Mouse (Mus musculus): ENCODE measurements around the gene Polr1e. TPM values are rescaled to one million over a fixed set of nuclear protein-coding genes. Genes with fewer than 3 reads are reported as not detected.
A peak's percentile ranks its signal among the peaks of the same experiment; 100 is the strongest.

Polr1e gene
- 47.8 and 50.7 TPM in 2 replicates for polyA plus RNA-seq (2016; fragmentation: Nextera tagmentation; extraction: Ambion mirVana)

- Histone ChIP-seq H3K27me3 (ENCODE audit: insufficient read depth, poor library complexity, severe bottlenecking) (no peaks in the 10 kb centered on the region), H3K4me1 (peaks cover 26% of the 10 kb centered on the region), H3K36me3 (peaks cover 8% of the 10 kb centered on the region), H3K4me3 (peak within 1 kb of the TSS; percentile 82), H3K27ac (peak within 1 kb of the TSS; percentile 81), H3K9me3 (no peaks in the 10 kb centered on the region)
- WGBS = under 1% methylated on average over 29 of the region's 29 CpGs
- DNase-seq (ENCODE audit: low spot score) = peak; percentile 97
Measured at GRCm38 (mm10) chr4:45018452-45018980, at the start of gene Polr1e. Polr1e (plus strand) TSS chr4:45018583.

DNA sequence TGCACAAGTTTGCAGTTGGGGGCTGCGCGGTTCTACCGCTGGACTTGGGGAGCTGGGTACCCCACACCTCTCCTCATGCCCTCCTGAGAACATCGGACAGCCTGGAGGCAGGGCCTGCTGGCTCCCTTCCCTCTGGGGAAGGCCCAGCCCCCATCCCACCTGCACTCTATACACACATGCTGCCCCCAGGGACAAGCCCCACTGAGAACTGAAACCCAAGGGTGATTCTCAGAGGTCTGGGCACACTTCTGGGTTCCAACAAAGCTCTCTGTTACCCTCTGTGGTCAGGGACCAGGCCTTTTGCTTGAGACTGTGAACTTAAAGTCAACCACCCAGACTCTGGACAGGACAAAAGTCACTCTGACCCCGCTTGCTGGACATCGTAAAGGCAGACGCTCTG lies 48.3 kb upstream of the Polr1e start:
- WGBS = 92% methylated on average over 7 of the region's 7 CpGs
- Histone ChIP-seq H3K4me3 (no peak overlapping the region), H3K4me1 (peaks cover 18% of the 10 kb centered on the region), H3K27ac (no peak overlapping the region), H3K36me3 (no peaks in the 10 kb centered on the region), H3K9me3 (no peaks in the 10 kb centered on the region), H3K27me3 (ENCODE audit: insufficient read depth, poor library complexity, severe bottlenecking) (0 out of 2 replicates have a peak, but pooled peaks cover 5% of the 10 kb centered on the region)
- DNase-seq (ENCODE audit: low spot score) = no peak

GRCm38 (mm10) chr4:44970612-44971110 lies 47.7 kb upstream of the Polr1e start:
- WGBS = 20% methylated on average over 10 of the region's 10 CpGs
- Histone ChIP-seq H3K4me3 (no peak overlapping the region), H3K9me3 (no peaks in the 10 kb centered on the region), H3K4me1 (peaks cover 18% of the 10 kb centered on the region), H3K27me3 (ENCODE audit: insufficient read depth, poor library complexity, severe bottlenecking) (0 out of 2 replicates have a peak, but pooled peaks cover 5% of the 10 kb centered on the region), H3K36me3 (no peaks in the 10 kb centered on the region), H3K27ac (no peak overlapping the region)
- DNase-seq (ENCODE audit: low spot score) = no peak

GRCm38 (mm10) chr4:44973450-44973849 lies 44.9 kb upstream of the Polr1e start:
- Histone ChIP-seq H3K4me3 (peak overlapping the region; percentile 45), H3K27ac (0 out of 2 replicates have a peak overlapping the region, but pooled peaks have one; percentile 16), H3K4me1 (peaks cover 17% of the 10 kb centered on the region), H3K9me3 (no peaks in the 10 kb centered on the region), H3K36me3 (no peaks in the 10 kb centered on the region), H3K27me3 (ENCODE audit: insufficient read depth, poor library complexity, severe bottlenecking) (no peaks in the 10 kb centered on the region)
- DNase-seq (ENCODE audit: low spot score) = peak; percentile 94
- 13% methylated on average over 9 of the region's 9 CpGs for WGBS

GRCm38 (mm10) chr4:44973871-44974270 lies 44.5 kb upstream of the Polr1e start:
- no peaks in the 10 kb centered on the region for H3K9me3 ChIP-seq
- 42% methylated on average over 14 of the region's 14 CpGs for WGBS
- H3K36me3 ChIP-seq = no peaks in the 10 kb centered on the region
- no peak for DNase-seq (ENCODE audit: low spot score)
- 0 out of 2 replicates have a peak overlapping the region, but pooled peaks have one; percentile 16 for H3K27ac ChIP-seq
- H3K4me3 ChIP-seq = peak overlapping the region; percentile 45
- H3K27me3 ChIP-seq (ENCODE audit: insufficient read depth, poor library complexity, severe bottlenecking) = no peaks in the 10 kb centered on the region
- peaks cover 13% of the 10 kb centered on the region for H3K4me1 ChIP-seq

- H3K4me1 ChIP-seq = peaks cover 13% of the 10 kb centered on the region
- no peak for DNase-seq (ENCODE audit: low spot score)
- 73% methylated on average over 8 of the region's 8 CpGs for WGBS
Measured at GRCm38 (mm10) chr4:44974331-44974730, 44.1 kb upstream of the Polr1e start.

GRCm38 (mm10) chr4:44976026-44976615 lies 42.3 kb upstream of the Polr1e start:
- Histone ChIP-seq H3K27ac (no peak overlapping the region), H3K4me1 (peaks cover 13% of the 10 kb centered on the region), H3K27me3 (ENCODE audit: insufficient read depth, poor library complexity, severe bottlenecking) (no peaks in the 10 kb centered on the region), H3K9me3 (no peaks in the 10 kb centered on the region), H3K4me3 (no peak overlapping the region), H3K36me3 (no peaks in the 10 kb centered on the region)
- no peak for DNase-seq (ENCODE audit: low spot score)
- 72% methylated on average over 6 of the region's 6 CpGs for WGBS

More at GRCm38 (mm10) chr4:44974331-44974730, 44.1 kb upstream of the Polr1e start:
- H3K27ac ChIP-seq = no peak overlapping the region
- H3K36me3 ChIP-seq = no peaks in the 10 kb centered on the region
- no peak overlapping the region for H3K4me3 ChIP-seq
- no peaks in the 10 kb centered on the region for H3K27me3 ChIP-seq (ENCODE audit: insufficient read depth, poor library complexity, severe bottlenecking)
- H3K9me3 ChIP-seq = no peaks in the 10 kb centered on the region

DNA sequence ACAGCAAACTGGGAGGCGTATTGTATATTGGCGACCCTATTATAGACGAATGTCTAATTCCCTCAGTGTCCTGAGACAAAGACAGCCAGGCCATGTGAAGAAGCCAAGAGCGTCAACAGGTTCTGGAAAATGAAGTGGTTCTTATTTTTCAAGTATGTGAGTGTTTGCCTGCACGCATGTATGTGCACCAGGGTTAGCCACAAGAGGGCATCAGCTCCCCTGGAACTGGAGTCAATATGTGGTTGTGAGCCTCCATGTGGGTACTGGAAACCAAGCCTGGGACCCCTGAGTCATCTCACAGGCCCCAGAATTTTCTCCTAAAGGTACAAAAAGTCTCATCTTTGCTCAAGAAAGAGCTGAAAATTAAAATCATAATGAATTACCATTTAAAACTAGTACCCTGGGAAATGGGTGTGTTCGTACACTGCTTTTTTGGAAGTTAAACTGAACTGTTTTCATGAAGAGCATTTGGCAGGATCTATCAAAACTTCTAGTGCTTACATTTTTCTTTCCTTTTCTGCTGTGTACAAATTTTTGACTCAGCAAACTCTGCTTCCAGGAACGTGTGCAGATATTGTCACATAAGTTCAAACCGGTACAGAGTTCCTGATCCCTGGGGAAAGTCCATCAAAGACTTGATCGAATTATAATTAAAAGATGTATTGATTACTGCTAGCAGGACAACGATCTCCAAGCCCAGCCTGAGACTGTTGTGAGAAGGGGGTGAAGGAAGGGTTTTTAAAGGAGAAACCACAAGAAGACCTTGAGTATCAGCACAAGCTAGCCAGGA lies 41.3 kb upstream of the Polr1e start:
- peaks cover 20% of the 10 kb centered on the region for H3K4me1 ChIP-seq
- H3K27ac ChIP-seq = no peak overlapping the region
- H3K4me3 ChIP-seq = no peak overlapping the region
- WGBS = 85% methylated on average over 10 of the region's 10 CpGs
- no peaks in the 10 kb centered on the region for H3K27me3 ChIP-seq (ENCODE audit: insufficient read depth, poor library complexity, severe bottlenecking)
- no peaks in the 10 kb centered on the region for H3K9me3 ChIP-seq
- no peaks in the 10 kb centered on the region for H3K36me3 ChIP-seq
- no peak for DNase-seq (ENCODE audit: low spot score)

GRCm38 (mm10) chr4:44978175-44978574 lies 40.2 kb upstream of the Polr1e start:
- Histone ChIP-seq H3K4me3 (no peak overlapping the region), H3K36me3 (no peaks in the 10 kb centered on the region), H3K4me1 (peaks cover 31% of the 10 kb centered on the region), H3K27me3 (ENCODE audit: insufficient read depth, poor library complexity, severe bottlenecking) (no peaks in the 10 kb centered on the region), H3K27ac (no peak overlapping the region), H3K9me3 (no peaks in the 10 kb centered on the region)
- WGBS = 78% methylated on average over 5 of the region's 5 CpGs
- DNase-seq (ENCODE audit: low spot score) = no peak

- Histone ChIP-seq H3K27ac (no peak overlapping the region), H3K36me3 (peaks cover 8% of the 10 kb centered on the region), H3K4me1 (peaks cover 33% of the 10 kb centered on the region), H3K9me3 (no peaks in the 10 kb centered on the region), H3K4me3 (no peak overlapping the region), H3K27me3 (ENCODE audit: insufficient read depth, poor library complexity, severe bottlenecking) (no peaks in the 10 kb centered on the region)
- no peak for DNase-seq (ENCODE audit: low spot score)
- 83% methylated on average over 7 of the region's 7 CpGs for WGBS
Measured at GRCm38 (mm10) chr4:44979794-44980338, 38.5 kb upstream of the Polr1e start.

GRCm38 (mm10) chr4:44981280-44981973 lies 37.0 kb upstream of the Polr1e start, which contains the start of gene Grhpr:
Grhpr (plus strand) TSS chr4:44981395.
- H3K9me3 ChIP-seq = no peaks in the 10 kb centered on the region
- H3K4me3 ChIP-seq = peak within 1 kb of the TSS; percentile 88
- no peaks in the 10 kb centered on the region for H3K27me3 ChIP-seq (ENCODE audit: insufficient read depth, poor library complexity, severe bottlenecking)
- peak; percentile 96 for DNase-seq (ENCODE audit: low spot score)
- H3K36me3 ChIP-seq = peaks cover 24% of the 10 kb centered on the region
- under 1% methylated on average over 40 of the region's 40 CpGs for WGBS
- peaks cover 37% of the 10 kb centered on the region for H3K4me1 ChIP-seq
- peak within 1 kb of the TSS; percentile 94 for H3K27ac ChIP-seq

- 33% methylated on average over 5 of the region's 5 CpGs for WGBS
- no peak for DNase-seq (ENCODE audit: low spot score)
- H3K4me3 ChIP-seq = peak overlapping the region; percentile 88
- H3K9me3 ChIP-seq = no peaks in the 10 kb centered on the region
- H3K27ac ChIP-seq = peak overlapping the region; percentile 94
- H3K27me3 ChIP-seq (ENCODE audit: insufficient read depth, poor library complexity, severe bottlenecking) = no peaks in the 10 kb centered on the region
- H3K36me3 ChIP-seq = peaks cover 29% of the 10 kb centered on the region
- peaks cover 37% of the 10 kb centered on the region for H3K4me1 ChIP-seq
Measured at GRCm38 (mm10) chr4:44981974-44982287, 36.5 kb upstream of the Polr1e start.

Data from heart, embryonic 10.5 days (tissue).